Mouse (Mus musculus) small intestine, adult 2 months (tissue): Measurements from ENCODE around the gene Commd9.

Experiments used
- CTCF ChIP-seq: fragments of 200-500 bp; IDR thresholded peaks from 2 replicates; pipeline ENCODE4 v1.5.1; 2012; ENCODE audit warnings: low read depth, mild to moderate bottlenecking, control low read depth, inconsistent platforms, low read length, moderate library complexity, mixed read lengths; ENCODE audit not compliant: insufficient replicate concordance, insufficient read length; ENCODE audit errors: extremely low read depth
- POLR2A ChIP-seq: fragments of 200-500 bp; IDR thresholded peaks from 2 replicates; pipeline ENCODE4 v1.6.1; 2012; ENCODE audit warnings: low read depth, mild to moderate bottlenecking, control low read depth, inconsistent platforms, low read length, moderate library complexity

DNA sequence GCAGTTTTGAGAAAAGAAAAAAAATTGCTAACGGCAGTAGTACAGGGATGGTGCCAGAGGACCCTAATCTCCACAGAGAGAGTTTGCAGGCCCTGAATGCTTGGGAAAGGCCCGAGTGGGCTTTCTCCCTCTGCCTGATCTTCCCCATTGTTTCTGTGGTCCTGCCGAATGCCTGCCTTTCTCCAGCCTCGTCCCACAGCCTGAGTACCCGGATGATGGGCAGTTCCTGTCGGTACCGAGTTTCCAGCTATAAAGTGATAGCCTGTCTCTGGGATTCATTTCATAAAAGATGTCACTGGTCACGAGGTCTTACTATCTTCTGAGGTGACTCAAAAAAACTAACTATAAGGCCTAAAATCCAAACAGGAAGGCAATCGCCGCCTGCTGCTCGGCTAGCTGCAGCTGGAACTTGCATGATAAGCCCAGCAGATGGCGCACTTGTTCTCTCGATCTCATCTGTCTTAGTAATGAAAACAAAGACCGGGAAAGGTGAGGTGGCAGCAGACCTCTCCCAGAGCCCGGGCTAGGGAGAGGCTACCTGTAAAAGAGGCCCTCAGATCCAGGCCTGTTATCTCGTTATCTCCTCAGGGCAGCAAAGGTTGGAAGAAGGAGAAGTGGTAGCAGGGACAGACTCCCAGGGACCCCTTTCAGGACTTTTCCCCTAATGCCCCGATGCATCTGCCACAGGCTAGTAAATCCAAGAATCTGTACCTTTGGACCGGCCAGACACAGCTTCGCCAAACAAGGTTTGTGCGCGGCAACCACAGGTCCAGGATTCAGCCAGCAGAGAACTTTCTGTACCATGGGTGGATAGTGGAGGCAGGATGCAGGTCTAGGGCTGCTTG, 19.7 kb downstream of the Commd9 start:
- peak; percentile 85; the same call in 1 of the 2 replicates for TF ChIP-seq CTCF
- TF ChIP-seq POLR2A: no peak
